Mouse (Mus musculus): Measurements from ENCODE around the gene Vsig8.

Gene Vsig8

GRCm38 (mm10) chr1:172528701-172529100, 27.0 kb upstream of the Vsig8 start:
- DNase-seq (ENCODE audit: low spot score) = peak; percentile 71

- DNase-seq (ENCODE audit: low spot score) = no peak
Measured at GRCm38 (mm10) chr1:172530544-172531220, 25.1 kb upstream of the Vsig8 start.

GRCm38 (mm10) chr1:172532551-172532950, 23.2 kb upstream of the Vsig8 start:
- DNase-seq (ENCODE audit: low spot score) = peak; percentile 24

- no peak for DNase-seq (ENCODE audit: low spot score)
Measured at GRCm38 (mm10) chr1:172535116-172535515, 20.6 kb upstream of the Vsig8 start.

- DNase-seq (ENCODE audit: low spot score) = no peak
Measured at GRCm38 (mm10) chr1:172539827-172540226, 15.9 kb upstream of the Vsig8 start.

- DNase-seq (ENCODE audit: low spot score) = no peak
Measured at GRCm38 (mm10) chr1:172540283-172540820, 15.4 kb upstream of the Vsig8 start.

GRCm38 (mm10) chr1:172546062-172546461, 9.7 kb upstream of the Vsig8 start:
- DNase-seq (ENCODE audit: low spot score) = no peak

- no peak for DNase-seq (ENCODE audit: low spot score)
Measured at GRCm38 (mm10) chr1:172548501-172548900, 7.2 kb upstream of the Vsig8 start.

GRCm38 (mm10) chr1:172549314-172549713, 6.4 kb upstream of the Vsig8 start:
- DNase-seq (ENCODE audit: low spot score) = no peak

GRCm38 (mm10) chr1:172549717-172550116, 6.0 kb upstream of the Vsig8 start:
- DNase-seq (ENCODE audit: low spot score) = no peak

- DNase-seq (ENCODE audit: low spot score) = peak; percentile 38
Measured at GRCm38 (mm10) chr1:172550551-172550951, 5.2 kb upstream of the Vsig8 start.

- DNase-seq (ENCODE audit: low spot score) = no peak
Measured at GRCm38 (mm10) chr1:172551009-172551408, 4.7 kb upstream of the Vsig8 start.

- no peak for DNase-seq (ENCODE audit: low spot score)
Measured at GRCm38 (mm10) chr1:172552623-172553022, 3.1 kb upstream of the Vsig8 start.

GRCm38 (mm10) chr1:172562641-172563464, 7.1 kb downstream of the Vsig8 start:
- peak; percentile 78 for DNase-seq (ENCODE audit: low spot score)

- no peak for DNase-seq (ENCODE audit: low spot score)
Measured at GRCm38 (mm10) chr1:172563465-172563828, 7.7 kb downstream of the Vsig8 start.

- DNase-seq (ENCODE audit: low spot score) = no peak
Measured at GRCm38 (mm10) chr1:172566131-172566530, 10.4 kb downstream of the Vsig8 start.

GRCm38 (mm10) chr1:172567758-172568157, 12.0 kb downstream of the Vsig8 start:
- DNase-seq (ENCODE audit: low spot score) = no peak

GRCm38 (mm10) chr1:172580116-172580515, 24.4 kb downstream of the Vsig8 start:
- no peak for DNase-seq (ENCODE audit: low spot score)

- no peak for DNase-seq (ENCODE audit: low spot score)
Measured at GRCm38 (mm10) chr1:172582436-172582835, 26.7 kb downstream of the Vsig8 start.

- DNase-seq (ENCODE audit: low spot score) = no peak
Measured at GRCm38 (mm10) chr1:172584271-172584670, 28.5 kb downstream of the Vsig8 start.

- no peak for DNase-seq (ENCODE audit: low spot score)
Measured at GRCm38 (mm10) chr1:172585026-172585425, 29.3 kb downstream of the Vsig8 start.

GRCm38 (mm10) chr1:172585612-172586567, 30.2 kb downstream of the Vsig8 start:
- DNase-seq (ENCODE audit: low spot score) = no peak
